Mouse (Mus musculus) E14TG2a.4 (cell line): Measurements from ENCODE around the gene Bhlhe23.

Experiments
- H3K27me3 ChIP-seq: 2 replicates; pipeline ENCODE4 v1.6.1; 2014; ENCODE audit warnings: low read length, control low read depth; ENCODE audit not compliant: insufficient read depth
- H3K36me3 ChIP-seq: 2 replicates; pipeline ENCODE4 v1.6.1; 2014; ENCODE audit warnings: low read length, control low read depth; ENCODE audit not compliant: insufficient read depth
- H3K4me1 ChIP-seq: replicated peaks from 2 replicates; pipeline ENCODE4 v1.6.1; 2014; ENCODE audit warnings: low read depth, low read length, control low read depth
- H3K4me3 ChIP-seq: replicated peaks from 2 replicates; pipeline ENCODE4 v1.5.1; 2014; ENCODE audit warnings: mild to moderate bottlenecking, low read length
- H3K9me3 ChIP-seq: 2 replicates; pipeline ENCODE4 v1.6.1; 2014; ENCODE audit warnings: low read length, control low read depth
- CTCF ChIP-seq: conservative IDR thresholded peaks from 2 replicates; pipeline ENCODE4 v1.5.1; 2014; ENCODE audit warnings: low read length
- NANOG ChIP-seq: IDR thresholded peaks from 2 replicates; pipeline ENCODE4 v1.6.1; 2014; ENCODE audit warnings: borderline replicate concordance, low read length, mixed read lengths
- POU5F1 ChIP-seq: IDR thresholded peaks from 2 replicates; pipeline ENCODE4 v1.6.1; 2014; ENCODE audit warnings: low read length, borderline replicate concordance

The Bhlhe23 gene

GRCm38 (mm10) chr2:180811002-180811401 lies 34.3 kb upstream of the Bhlhe23 start:
- no peak for TF ChIP-seq POU5F1
- no peak for TF ChIP-seq CTCF
- no peak for TF ChIP-seq NANOG
- peaks cover 14% of the 10 kb centered on the region for H3K27me3 ChIP-seq
- H3K4me3 ChIP-seq, result no peak overlapping the region
- H3K36me3 ChIP-seq, result no peaks in the 10 kb centered on the region
- no peaks in the 10 kb centered on the region for H3K9me3 ChIP-seq
- peaks cover 10% of the 10 kb centered on the region for H3K4me1 ChIP-seq

GRCm38 (mm10) chr2:180809510-180809909 lies 32.8 kb upstream of the Bhlhe23 start:
- Histone ChIP-seq H3K4me3 (no peak overlapping the region), H3K4me1 (peaks cover 10% of the 10 kb centered on the region), H3K27me3 (peaks cover 14% of the 10 kb centered on the region), H3K36me3 (no peaks in the 10 kb centered on the region), H3K9me3 (no peaks in the 10 kb centered on the region)
- TF ChIP-seq POU5F1, result no peak
- no peak for TF ChIP-seq CTCF
- no peak for TF ChIP-seq NANOG

- Histone ChIP-seq H3K27me3 (peaks cover 5% of the 10 kb centered on the region), H3K36me3 (no peaks in the 10 kb centered on the region), H3K4me3 (no peak overlapping the region), H3K4me1 (peaks cover 10% of the 10 kb centered on the region), H3K9me3 (no peaks in the 10 kb centered on the region)
- TF ChIP-seq POU5F1 (no peak), CTCF (peak; percentile 37)
Measured at GRCm38 (mm10) chr2:180805966-180806365, 29.3 kb upstream of the Bhlhe23 start.

- no peak overlapping the region for H3K4me3 ChIP-seq
- H3K4me1 ChIP-seq, result 0 out of 2 replicates have a peak, but pooled peaks cover 2% of the 10 kb centered on the region
- TF ChIP-seq CTCF (peak; percentile 61), NANOG (no peak), POU5F1 (no peak)
- H3K36me3 ChIP-seq, result no peaks in the 10 kb centered on the region
- H3K9me3 ChIP-seq, result no peaks in the 10 kb centered on the region
- H3K27me3 ChIP-seq, result peaks cover 11% of the 10 kb centered on the region; the same call in 1 of the 2 replicates
Measured at GRCm38 (mm10) chr2:180796008-180796407, 19.3 kb upstream of the Bhlhe23 start.

GRCm38 (mm10) chr2:180795597-180795996 lies 18.9 kb upstream of the Bhlhe23 start:
- 0 out of 2 replicates have a peak, but pooled peaks cover 2% of the 10 kb centered on the region for H3K4me1 ChIP-seq
- no peaks in the 10 kb centered on the region for H3K36me3 ChIP-seq
- no peak for TF ChIP-seq NANOG
- no peaks in the 10 kb centered on the region for H3K9me3 ChIP-seq
- H3K4me3 ChIP-seq, result no peak overlapping the region
- peaks cover 12% of the 10 kb centered on the region for H3K27me3 ChIP-seq

GRCm38 (mm10) chr2:180794422-180794821 lies 17.7 kb upstream of the Bhlhe23 start:
- Histone ChIP-seq H3K4me3 (no peak overlapping the region), H3K27me3 (peaks cover 24% of the 10 kb centered on the region)

GRCm38 (mm10) chr2:180791674-180792073 lies 15.0 kb upstream of the Bhlhe23 start:
- TF ChIP-seq CTCF (peak; percentile 89), POU5F1 (no peak)
- H3K36me3 ChIP-seq, result no peaks in the 10 kb centered on the region
- H3K9me3 ChIP-seq, result no peaks in the 10 kb centered on the region

More at GRCm38 (mm10) chr2:180794422-180794821, 17.7 kb upstream of the Bhlhe23 start:
- Histone ChIP-seq H3K4me1 (0 out of 2 replicates have a peak, but pooled peaks cover 2% of the 10 kb centered on the region), H3K9me3 (no peaks in the 10 kb centered on the region), H3K36me3 (no peaks in the 10 kb centered on the region)
- no peak for TF ChIP-seq CTCF
- TF ChIP-seq POU5F1, result no peak

GRCm38 (mm10) chr2:180788843-180789242 lies 12.1 kb upstream of the Bhlhe23 start:
- TF ChIP-seq CTCF (no peak), NANOG (no peak), POU5F1 (no peak)
- Histone ChIP-seq H3K4me1 (peaks cover 3% of the 10 kb centered on the region; the same call in 1 of the 2 replicates), H3K4me3 (no peak overlapping the region), H3K36me3 (no peaks in the 10 kb centered on the region), H3K9me3 (no peaks in the 10 kb centered on the region), H3K27me3 (peaks cover 46% of the 10 kb centered on the region)

More at GRCm38 (mm10) chr2:180791674-180792073, 15.0 kb upstream of the Bhlhe23 start:
- peaks cover 37% of the 10 kb centered on the region for H3K27me3 ChIP-seq
- H3K4me1 ChIP-seq, result peaks cover 5% of the 10 kb centered on the region; the same call in 1 of the 2 replicates
- no peak overlapping the region for H3K4me3 ChIP-seq

GRCm38 (mm10) chr2:180788386-180788785 lies 11.7 kb upstream of the Bhlhe23 start:
- Histone ChIP-seq H3K4me3 (no peak overlapping the region), H3K4me1 (peaks cover 3% of the 10 kb centered on the region; the same call in 1 of the 2 replicates), H3K9me3 (no peaks in the 10 kb centered on the region), H3K36me3 (no peaks in the 10 kb centered on the region), H3K27me3 (peaks cover 49% of the 10 kb centered on the region)
- no peak for TF ChIP-seq CTCF
- no peak for TF ChIP-seq POU5F1
- no peak for TF ChIP-seq NANOG
